Mouse (Mus musculus) kidney, adult 2 months (tissue): Measurements from ENCODE around the gene Spta1.

Source experiments
- CTCF ChIP-seq: fragments of 200-500 bp; conservative IDR thresholded peaks from 2 replicates; pipeline ENCODE4 v1.5.1; 2011; ENCODE audit warnings: low read depth, mild to moderate bottlenecking, control low read depth, low read length, moderate library complexity, mixed read lengths; ENCODE audit not compliant: insufficient read depth, insufficient read length
- POLR2A ChIP-seq: fragments of 200-500 bp; IDR thresholded peaks from one replicate; pipeline ENCODE4 v1.6.1; 2011; ENCODE audit warnings: low read depth, low read length, control low read depth

GRCm38 (mm10) chr1:174267816-174268215 is 95.2 kb downstream of the Spta1 start:
- TF ChIP-seq POLR2A (no peak), CTCF (no peak)
